Mouse (Mus musculus): ENCODE data around the gene Urod. TPM values are rescaled to one million over a fixed set of nuclear protein-coding genes. Genes with fewer than 3 reads are reported as not detected.

Gene Urod
- total and polyA plus RNA-seq, 2 experiments from 2014 or later = 33.1 to 43.3 TPM

GRCm38 (mm10) chr4:116995131-116995797 lies 1.1 kb upstream of the Urod start, which contains the start of gene Hectd3:
Gene Hectd3 (plus strand): TSS chr4:116995317.
- H3K27me3 ChIP-seq (ENCODE audit: insufficient read depth, low read length) = no peaks in the 10 kb centered on the region
- under 1% methylated on average over 58 of the region's 58 CpGs for WGBS
- H3K4me1 ChIP-seq (ENCODE audit: insufficient read depth) = peaks cover 13% of the 10 kb centered on the region; the same call in 1 of the 2 replicates
- ATAC-seq = peak; percentile 55
- H3K36me3 ChIP-seq (ENCODE audit: insufficient read depth) = peaks cover 27% of the 10 kb centered on the region
- DNase-seq = peak; percentile 72
- H3K9ac ChIP-seq = peak within 1 kb of the TSS; percentile 80
- peak within 1 kb of the TSS; percentile 76 for H3K27ac ChIP-seq (ENCODE audit: low read depth, low read length)
- peak within 1 kb of the TSS; percentile 77 for H3K4me2 ChIP-seq (ENCODE audit: low read depth)
- TF ChIP-seq CTCF (IDR thresholded peaks at IDR 0.05; ENCODE audit: low read depth) = no peak
- H3K9me3 ChIP-seq (ENCODE audit: low read length) = no peaks in the 10 kb centered on the region
- H3K4me3 ChIP-seq (ENCODE audit: low read depth, low read length) = peak within 1 kb of the TSS; percentile 89

GRCm38 (mm10) chr4:116991366-116991765 lies 2.8 kb downstream of the Urod start:
- Histone ChIP-seq H3K4me2 (ENCODE audit: low read depth) (no peak overlapping the region), H3K27me3 (ENCODE audit: insufficient read depth, low read length) (no peaks in the 10 kb centered on the region), H3K4me3 (ENCODE audit: low read depth, low read length) (no peak overlapping the region), H3K36me3 (ENCODE audit: insufficient read depth) (peaks cover 27% of the 10 kb centered on the region), H3K27ac (ENCODE audit: low read depth, low read length) (no peak overlapping the region), H3K4me1 (ENCODE audit: insufficient read depth) (peaks cover 13% of the 10 kb centered on the region; the same call in 1 of the 2 replicates), H3K9ac (no peak overlapping the region), H3K9me3 (ENCODE audit: low read length) (no peaks in the 10 kb centered on the region)
- ATAC-seq = no peak; the same call in 1 of the 2 replicates
- peak; percentile 89 for DNase-seq
- TF ChIP-seq CTCF (IDR thresholded peaks at IDR 0.05; ENCODE audit: low read depth) = peak; percentile 97
- WGBS = 15% methylated on average over 7 of the region's 7 CpGs

GRCm38 (mm10) chr4:116989731-116990130 lies 4.5 kb downstream of the Urod start:
- Histone ChIP-seq H3K4me1 (ENCODE audit: insufficient read depth) (0 out of 2 replicates have a peak, but pooled peaks cover 5% of the 10 kb centered on the region), H3K27ac (ENCODE audit: low read depth, low read length) (no peak overlapping the region), H3K4me2 (ENCODE audit: low read depth) (no peak overlapping the region), H3K27me3 (ENCODE audit: insufficient read depth, low read length) (no peaks in the 10 kb centered on the region), H3K9ac (no peak overlapping the region), H3K4me3 (ENCODE audit: low read depth, low read length) (no peak overlapping the region), H3K9me3 (ENCODE audit: low read length) (no peaks in the 10 kb centered on the region), H3K36me3 (ENCODE audit: insufficient read depth) (peaks cover 40% of the 10 kb centered on the region)
- DNase-seq (no peak), ATAC-seq (no peak)
- WGBS = 54% methylated on average over 6 of the region's 6 CpGs
- no peak for TF ChIP-seq CTCF (IDR thresholded peaks at IDR 0.05; ENCODE audit: low read depth)

GRCm38 (mm10) chr4:116987122-116987456 lies 7.1 kb downstream of the Urod start:
- Histone ChIP-seq H3K4me3 (ENCODE audit: low read depth, low read length) (no peak overlapping the region), H3K9ac (no peak overlapping the region), H3K27ac (ENCODE audit: low read depth, low read length) (no peak overlapping the region), H3K9me3 (ENCODE audit: low read length) (no peaks in the 10 kb centered on the region), H3K4me2 (ENCODE audit: low read depth) (no peak overlapping the region), H3K27me3 (ENCODE audit: insufficient read depth, low read length) (no peaks in the 10 kb centered on the region), H3K4me1 (ENCODE audit: insufficient read depth) (no peaks in the 10 kb centered on the region), H3K36me3 (ENCODE audit: insufficient read depth) (peaks cover 49% of the 10 kb centered on the region)
- TF ChIP-seq CTCF (IDR thresholded peaks at IDR 0.05; ENCODE audit: low read depth) = no peak
- WGBS = 60% methylated on average over 5 of the region's 5 CpGs
- DNase-seq (no peak), ATAC-seq (no peak)

- Histone ChIP-seq H3K9me3 (ENCODE audit: low read length) (no peaks in the 10 kb centered on the region), H3K27ac (ENCODE audit: low read depth, low read length) (no peak overlapping the region), H3K4me2 (ENCODE audit: low read depth) (no peak overlapping the region), H3K4me3 (ENCODE audit: low read depth, low read length) (no peak overlapping the region), H3K36me3 (ENCODE audit: insufficient read depth) (peaks cover 49% of the 10 kb centered on the region), H3K9ac (no peak overlapping the region), H3K4me1 (ENCODE audit: insufficient read depth) (no peaks in the 10 kb centered on the region), H3K27me3 (ENCODE audit: insufficient read depth, low read length) (no peaks in the 10 kb centered on the region)
- TF ChIP-seq CTCF (IDR thresholded peaks at IDR 0.05; ENCODE audit: low read depth) = peak; percentile 95
- peak; percentile 83 for DNase-seq
- ATAC-seq = peak; percentile 93
- WGBS = 60% methylated on average over 17 of the region's 17 CpGs
Measured at GRCm38 (mm10) chr4:116986400-116987121, 7.7 kb downstream of the Urod start.

DNA sequence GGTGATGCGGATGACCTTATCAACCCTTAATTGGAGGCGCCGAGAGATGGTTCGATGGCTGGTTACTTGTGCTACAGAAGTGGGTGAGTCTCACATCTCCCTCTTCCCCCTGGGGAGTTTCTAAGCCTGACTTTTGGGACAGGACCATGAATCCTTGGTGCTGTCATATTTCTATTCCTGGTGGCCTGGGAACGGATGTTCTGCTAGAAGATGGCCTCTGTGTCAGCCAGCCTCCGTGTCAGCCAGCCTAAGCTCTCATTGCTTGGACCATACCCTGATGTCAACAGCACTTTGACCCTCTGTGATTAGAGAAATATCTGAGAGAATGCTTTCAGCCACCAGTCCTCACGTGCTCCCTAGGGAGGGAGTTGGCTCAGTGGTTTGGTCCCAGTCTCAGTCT lies 8.5 kb downstream of the Urod start:
- no peak for ATAC-seq
- no peak overlapping the region for H3K4me2 ChIP-seq (ENCODE audit: low read depth)
- H3K4me3 ChIP-seq (ENCODE audit: low read depth, low read length) = no peak overlapping the region
- TF ChIP-seq CTCF (IDR thresholded peaks at IDR 0.05; ENCODE audit: low read depth) = no peak
- 94% methylated on average over 7 of the region's 7 CpGs for WGBS
- no peaks in the 10 kb centered on the region for H3K9me3 ChIP-seq (ENCODE audit: low read length)
- no peak for DNase-seq
- no peak overlapping the region for H3K27ac ChIP-seq (ENCODE audit: low read depth, low read length)
- H3K4me1 ChIP-seq (ENCODE audit: insufficient read depth) = no peaks in the 10 kb centered on the region
- peaks cover 48% of the 10 kb centered on the region for H3K36me3 ChIP-seq (ENCODE audit: insufficient read depth)
- no peaks in the 10 kb centered on the region for H3K27me3 ChIP-seq (ENCODE audit: insufficient read depth, low read length)
- no peak overlapping the region for H3K9ac ChIP-seq

GRCm38 (mm10) chr4:116976503-116976902 lies 17.7 kb downstream of the Urod start:
- Histone ChIP-seq H3K4me2 (ENCODE audit: low read depth) (no peak overlapping the region), H3K27ac (ENCODE audit: low read depth, low read length) (no peak overlapping the region), H3K4me1 (ENCODE audit: insufficient read depth) (no peaks in the 10 kb centered on the region), H3K27me3 (ENCODE audit: insufficient read depth, low read length) (no peaks in the 10 kb centered on the region), H3K36me3 (ENCODE audit: insufficient read depth) (peaks cover 56% of the 10 kb centered on the region), H3K9me3 (ENCODE audit: low read length) (no peaks in the 10 kb centered on the region), H3K4me3 (ENCODE audit: low read depth, low read length) (no peak overlapping the region), H3K9ac (no peak overlapping the region)
- 79% methylated on average over 2 of the region's 2 CpGs for WGBS
- ATAC-seq (no peak), DNase-seq (no peak)
- peak; percentile 26; the same call in 1 of the 2 replicates for TF ChIP-seq CTCF (IDR thresholded peaks at IDR 0.05; ENCODE audit: low read depth)

Data from forebrain, postnatal 0 days (tissue).